26 mouse cellular contexts compared by ENCODE assay signal in the genomic region with DNA sequence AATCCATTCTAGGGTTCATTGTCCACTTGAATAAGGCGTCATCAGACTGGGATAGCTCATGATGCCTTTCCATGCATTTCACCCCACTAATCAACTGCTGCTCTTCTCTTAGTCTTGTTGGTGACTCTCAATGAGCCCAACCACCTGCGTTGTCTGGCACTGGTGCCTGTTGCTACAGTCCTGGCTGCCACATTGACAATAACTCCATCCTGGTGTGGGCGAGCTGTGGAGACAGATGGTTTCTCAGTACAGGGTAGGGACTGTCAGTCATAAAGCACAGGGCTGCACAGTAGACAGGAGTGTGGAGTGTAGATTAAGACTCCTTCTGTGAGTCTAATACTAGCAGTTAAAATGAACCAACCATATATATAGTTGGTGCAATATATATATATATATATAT.
A peak's percentile ranks its signal among the peaks of the same experiment; 100 is the strongest.
DNase-seq lines count a peak whose midpoint lies in the region; ATAC-seq and TF ChIP-seq lines count a peak whose summit lies in the region.
"Had no signal": no experiment of that assay in that cellular context is flagged by ENCODE, and none has a peak within 500 bp of the region (broad histone marks: within the 10 kb centered on the region; RNA-seq: fewer than 3 reads in every experiment).

No protein-coding gene starts in this region.

- no peak for TF ChIP-seq CTCF in layer of hippocampus, adult 2 months (conservative IDR thresholded peaks at IDR 0.05)
- no peak for TF ChIP-seq CTCF in lung, postnatal 0 days (IDR thresholded peaks at IDR 0.05)

- peak; percentile 71; the same call in 1 of the 2 replicates for ATAC-seq in forebrain, embryonic 13.5 days
- no peak for ATAC-seq in lung, postnatal 0 days
- ATAC-seq: CD4-positive, CD25-positive, alpha-beta regulatory T cell, adult 4 months; hindbrain, embryonic 16.5 days; intestine, embryonic 16.5 days; midbrain, embryonic 13.5 days had no signal

- no peak for TF ChIP-seq EP300 in lung, postnatal 0 days (IDR thresholded peaks at IDR 0.05)

- no peak overlapping the region for H3K27ac ChIP-seq in forebrain, embryonic 13.5 days
- H3K27ac ChIP-seq in forebrain, embryonic 10.5 days: no peak overlapping the region
- H3K27ac ChIP-seq in layer of hippocampus, adult 2 months: peak overlapping the region; percentile 46; the same call in 1 of the 2 replicates
- no peak overlapping the region for H3K27ac ChIP-seq in lung, postnatal 0 days (ENCODE audit: low read length)
- H3K27ac ChIP-seq: gastrocnemius, adult 2 months; left cerebral cortex, adult 2 months; liver, embryonic 13.5 days; midbrain, embryonic 13.5 days; stomach, postnatal 0 days had no signal

- H3K9ac ChIP-seq in forebrain, embryonic 13.5 days: no peak overlapping the region
- no peak overlapping the region for H3K9ac ChIP-seq in lung, postnatal 0 days (replicated peaks; ENCODE audit: low read depth)
- H3K9ac ChIP-seq: liver, embryonic 13.5 days; midbrain, embryonic 13.5 days had no signal

- no peaks in the 10 kb centered on the region for H3K4me1 ChIP-seq in forebrain, embryonic 13.5 days
- no peaks in the 10 kb centered on the region for H3K4me1 ChIP-seq in forebrain, embryonic 10.5 days
- H3K4me1 ChIP-seq in lung, postnatal 0 days (ENCODE audit: insufficient read depth, low read depth, low read length): no peaks in the 10 kb centered on the region
- H3K4me1 ChIP-seq: liver, embryonic 13.5 days; megakaryocyte, embryonic 14.5 days; midbrain, embryonic 13.5 days had no signal

- DNase-seq in forebrain, embryonic 10.5 days (ENCODE audit: extremely low spot score, low spot score): no peak
- peak; percentile 25 to 31 for DNase-seq in right cerebral cortex, postnatal 10 days (ENCODE audit: low spot score in 2 of 2)
- no peak for DNase-seq in right cerebral cortex, postnatal 14 days
- peak; percentile 67 to 82 for DNase-seq in layer of hippocampus, adult 2 months (ENCODE audit: low spot score in 2 of 2)
- DNase-seq in layer of hippocampus, postnatal 36 days: peak; percentile 75 to 76
- DNase-seq in Muller cell, postnatal 12 days (ENCODE audit: inconsistent ontology term): no peak
- no peak for DNase-seq in lung, postnatal 0 days (ENCODE audit: low spot score)
- DNase-seq: adrenal gland, postnatal 25 days; cerebellum, adult 11 months; cerebellum, postnatal 36 days; embryo, embryonic 11 days; gastrocnemius, adult 2 months; heart, adult 11 months; kidney, adult 9 months; kidney, postnatal 25 days; liver, embryonic 13.5 days; lung, adult 2 months had no signal

- 82% methylated on average over 3 of the region's 3 CpGs for WGBS in forebrain, embryonic 13.5 days
- WGBS in forebrain, embryonic 10.5 days: 89% methylated on average over 3 of the region's 3 CpGs
- WGBS in lung, postnatal 0 days: 86% methylated on average over 3 of the region's 3 CpGs

- H3K36me3 ChIP-seq in forebrain, embryonic 13.5 days (ENCODE audit: poor library complexity, severe bottlenecking): no peaks in the 10 kb centered on the region
- H3K36me3 ChIP-seq in forebrain, embryonic 10.5 days (replicated peaks): no peaks in the 10 kb centered on the region
- H3K36me3 ChIP-seq in lung, postnatal 0 days (ENCODE audit: insufficient read depth, low read length): no peaks in the 10 kb centered on the region
- H3K36me3 ChIP-seq: liver, embryonic 13.5 days; midbrain, embryonic 13.5 days had no signal

- no peaks in the 10 kb centered on the region for H3K9me3 ChIP-seq in forebrain, embryonic 13.5 days (replicated peaks)
- H3K9me3 ChIP-seq in forebrain, embryonic 10.5 days: no peaks in the 10 kb centered on the region
- H3K9me3 ChIP-seq in lung, postnatal 0 days (ENCODE audit: low read length): no peaks in the 10 kb centered on the region
- H3K9me3 ChIP-seq: liver, embryonic 13.5 days; midbrain, embryonic 13.5 days had no signal

- no peaks in the 10 kb centered on the region for H3K27me3 ChIP-seq in forebrain, embryonic 13.5 days
- no peaks in the 10 kb centered on the region for H3K27me3 ChIP-seq in forebrain, embryonic 10.5 days (ENCODE audit: poor library complexity, severe bottlenecking)
- no peaks in the 10 kb centered on the region for H3K27me3 ChIP-seq in lung, postnatal 0 days (replicated peaks; ENCODE audit: insufficient read depth, low read length)
- H3K27me3 ChIP-seq: liver, embryonic 13.5 days; megakaryocyte, embryonic 14.5 days; midbrain, embryonic 13.5 days had no signal

- no peak overlapping the region for H3K4me3 ChIP-seq in forebrain, embryonic 13.5 days
- H3K4me3 ChIP-seq in forebrain, embryonic 10.5 days: no peak overlapping the region
- H3K4me3 ChIP-seq in layer of hippocampus, adult 2 months: no peak overlapping the region
- no peak overlapping the region for H3K4me3 ChIP-seq in lung, postnatal 0 days (ENCODE audit: low read depth, low read length)
- H3K4me3 ChIP-seq: gastrocnemius, adult 2 months; left cerebral cortex, adult 2 months; liver, embryonic 13.5 days; megakaryocyte, embryonic 14.5 days; midbrain, embryonic 13.5 days had no signal

- H3K4me2 ChIP-seq in forebrain, embryonic 13.5 days: no peak overlapping the region
- H3K4me2 ChIP-seq in lung, postnatal 0 days (replicated peaks; ENCODE audit: low read depth, low read length): no peak overlapping the region
- H3K4me2 ChIP-seq: heart, embryonic 11.5 days; liver, embryonic 13.5 days; midbrain, embryonic 13.5 days had no signal

Comparison
In these comparisons a context has a peak if more than half of its experiments do, and no peak if none do; other contexts are left out.
1. DNase-seq: peak in right cerebral cortex, postnatal 10 days (2 of 2), layer of hippocampus, adult 2 months (2 of 2) and layer of hippocampus, postnatal 36 days (2 of 2); none in forebrain, embryonic 10.5 days (single experiment), right cerebral cortex, postnatal 14 days (single experiment), Muller cell, postnatal 12 days (single experiment) and lung, postnatal 0 days (single experiment).